Mouse (Mus musculus) thymus, adult 2 months (tissue): ENCODE data around the gene 2510009E07Rik.

Experiments
- CTCF ChIP-seq: fragments of 200-500 bp; IDR thresholded peaks from 2 replicates; pipeline ENCODE4 v1.5.1; 2012; ENCODE audit warnings: mild to moderate bottlenecking, control low read depth, low read length, moderate library complexity, borderline replicate concordance; ENCODE audit not compliant: control insufficient read depth, poor library complexity, insufficient read depth; ENCODE audit errors: extremely low read depth
- POLR2A ChIP-seq: fragments of 200-500 bp; IDR thresholded peaks from 2 replicates; pipeline ENCODE4 v1.6.1; 2012; ENCODE audit warnings: mild to moderate bottlenecking, low read length, control low read depth, moderate library complexity; ENCODE audit not compliant: control insufficient read depth, poor library complexity, insufficient read depth; ENCODE audit errors: extremely low read depth

DNA sequence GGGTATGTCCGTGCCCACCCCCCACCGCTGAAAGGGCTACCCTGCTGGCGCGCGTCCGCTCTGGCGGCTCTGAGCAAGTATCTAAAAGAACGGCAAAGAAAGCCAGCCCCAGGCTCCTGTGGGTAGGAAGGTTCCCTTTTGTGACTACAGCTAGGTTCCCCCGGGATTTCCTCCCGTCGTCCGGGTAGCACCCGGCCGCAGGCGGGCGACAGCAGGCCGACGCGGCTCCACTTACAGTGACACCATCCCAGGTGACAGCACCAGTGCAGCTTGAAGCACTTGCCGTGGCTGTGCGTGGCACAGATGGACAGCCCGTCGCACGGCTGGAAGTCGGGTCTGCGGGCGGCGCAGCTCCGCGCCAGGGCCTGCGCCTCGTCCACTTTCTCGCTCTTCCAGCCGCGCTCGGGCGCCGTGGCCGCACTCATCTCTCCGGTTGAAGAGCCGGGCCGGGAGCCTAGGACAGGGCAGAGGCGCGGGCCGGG is 443 bp downstream of the 2510009E07Rik start:
- TF ChIP-seq POLR2A (no peak), CTCF (no peak)
